Mouse (Mus musculus): Measurements from ENCODE around the gene Prss27. TPM values are rescaled to one million over a fixed set of nuclear protein-coding genes. Genes with fewer than 3 reads are reported as not detected.

Gene Prss27
- polyA plus RNA-seq, 1 experiment from 2014 or later: 0.31 TPM

DNA sequence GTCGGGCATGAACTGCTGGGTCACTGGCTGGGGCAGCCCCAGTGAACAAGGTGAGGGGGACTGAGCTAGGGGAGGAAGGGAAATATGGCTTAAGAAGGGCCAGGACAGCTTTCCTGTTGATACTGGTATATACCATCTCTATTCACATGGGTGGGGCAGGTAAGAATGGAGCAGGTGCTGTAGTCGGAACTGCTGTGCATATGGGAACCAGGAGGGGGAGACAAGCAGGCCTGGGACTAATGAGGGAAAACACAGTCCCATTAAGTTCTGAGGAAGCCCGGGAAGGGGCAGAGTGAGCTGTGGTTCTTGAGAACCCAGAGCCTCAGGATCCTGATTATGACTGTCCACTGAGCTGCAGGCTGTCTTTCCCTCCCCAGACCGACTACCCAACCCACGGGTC is 6.5 kb downstream of the Prss27 start:
- Histone ChIP-seq H3K4me3 (no peak overlapping the region), H3K27me3 (no peaks in the 10 kb centered on the region), H3K4me2 (no peak overlapping the region), H3K27ac (replicated peaks) (no peak overlapping the region), H3K9me3 (no peaks in the 10 kb centered on the region), H3K9ac (no peak overlapping the region), H3K4me1 (replicated peaks) (no peaks in the 10 kb centered on the region), H3K36me3 (peaks cover 29% of the 10 kb centered on the region)
- WGBS: 73% methylated on average over 5 of the region's 5 CpGs
- no peak for ATAC-seq (ENCODE audit: low FRiP score, low read depth)

DNA sequence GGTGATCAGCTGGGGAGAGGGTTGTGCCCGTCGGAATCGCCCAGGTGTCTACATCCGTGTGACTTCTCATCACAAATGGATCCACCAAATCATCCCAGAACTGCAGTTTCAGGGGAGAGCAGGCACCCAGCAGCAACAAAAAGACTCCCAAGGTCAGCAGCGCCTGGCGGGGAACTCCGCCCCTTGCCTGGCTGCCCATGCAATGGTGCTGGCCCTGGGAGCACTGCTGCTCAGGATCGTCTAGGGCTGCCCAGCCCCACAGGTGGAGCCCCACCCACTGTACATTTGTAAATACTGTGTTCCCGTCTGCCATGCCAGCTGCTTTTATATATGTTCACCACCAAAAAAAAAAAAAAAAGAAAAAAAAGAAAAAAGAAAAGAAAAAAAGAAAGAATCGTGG is 7.7 kb downstream of the Prss27 start:
- Histone ChIP-seq H3K9me3 (no peaks in the 10 kb centered on the region), H3K4me1 (replicated peaks) (no peaks in the 10 kb centered on the region), H3K4me3 (no peak overlapping the region), H3K4me2 (no peak overlapping the region), H3K27ac (replicated peaks) (no peak overlapping the region), H3K9ac (no peak overlapping the region), H3K36me3 (peaks cover 33% of the 10 kb centered on the region), H3K27me3 (no peaks in the 10 kb centered on the region)
- WGBS: 81% methylated on average over 10 of the region's 10 CpGs
- ATAC-seq (ENCODE audit: low FRiP score, low read depth): no peak

DNA sequence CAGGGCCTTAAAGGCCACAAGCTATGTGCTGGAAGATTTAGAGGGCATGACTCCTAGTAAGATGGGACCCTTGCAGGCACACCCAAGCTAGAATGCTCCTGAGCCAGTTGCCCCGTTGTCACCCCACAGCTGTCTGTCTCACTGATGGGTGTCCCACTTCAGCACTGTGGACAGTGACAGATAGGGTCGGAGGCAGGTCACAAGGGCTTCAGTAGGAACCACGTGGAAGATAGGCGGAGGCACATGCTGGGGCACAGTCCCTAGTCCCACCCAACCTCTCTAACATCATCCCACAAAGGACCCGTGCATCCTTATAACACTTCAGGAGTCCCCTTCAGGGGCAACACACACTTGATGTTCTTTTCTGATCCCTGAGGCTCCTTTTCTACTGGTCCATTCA is 8.1 kb downstream of the Prss27 start:
- Histone ChIP-seq H3K4me1 (replicated peaks) (no peaks in the 10 kb centered on the region), H3K9ac (no peak overlapping the region), H3K4me2 (no peak overlapping the region), H3K27me3 (no peaks in the 10 kb centered on the region), H3K36me3 (peaks cover 36% of the 10 kb centered on the region), H3K27ac (replicated peaks) (no peak overlapping the region), H3K9me3 (no peaks in the 10 kb centered on the region), H3K4me3 (no peak overlapping the region)
- 45% methylated on average over 5 of the region's 5 CpGs for WGBS
- no peak for ATAC-seq (ENCODE audit: low FRiP score, low read depth)

DNA sequence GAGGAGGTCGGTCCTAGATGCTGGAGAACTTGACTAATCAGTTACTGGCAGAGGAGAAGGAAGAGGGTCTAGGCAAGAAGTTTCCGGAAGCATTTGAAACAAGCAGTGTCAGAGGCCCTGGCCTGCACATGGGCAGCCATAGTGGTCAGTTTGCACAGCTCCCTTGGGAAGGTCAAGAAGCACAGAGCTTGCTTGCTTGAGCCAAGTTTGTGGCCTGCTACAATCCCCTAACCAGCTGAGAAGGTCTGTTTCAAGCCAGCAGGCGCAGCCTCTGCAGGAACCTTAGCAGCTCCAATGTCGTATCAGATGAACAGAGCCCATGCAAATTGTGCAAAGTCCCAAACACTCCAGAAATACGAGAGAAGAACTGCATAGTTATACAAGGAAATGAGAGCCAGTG is 10.1 kb downstream of the Prss27 start:
- peaks cover 49% of the 10 kb centered on the region for H3K36me3 ChIP-seq
- no peak for ATAC-seq (ENCODE audit: low FRiP score, low read depth)
- 90% methylated on average over 5 of the region's 5 CpGs for WGBS

DNA sequence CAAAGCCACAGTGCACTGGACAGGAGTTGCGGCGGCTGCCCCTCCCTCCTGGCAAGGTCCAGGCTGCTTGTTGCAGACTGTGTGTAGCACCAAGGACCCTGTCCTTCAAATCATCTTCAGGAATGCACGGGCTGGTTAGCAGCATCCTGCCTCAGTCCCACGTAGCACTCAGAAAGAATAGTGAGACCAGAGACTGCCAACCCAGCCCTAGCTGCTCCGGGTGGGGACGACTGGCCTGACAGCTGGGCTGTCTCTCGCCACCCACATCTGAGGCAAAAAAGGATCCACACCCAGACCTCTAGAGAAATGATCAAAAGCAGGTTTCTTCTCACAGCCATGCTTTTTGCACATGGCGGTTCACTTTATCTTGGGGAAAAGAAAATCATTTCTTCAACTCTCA is 11.1 kb downstream of the Prss27 start:
- WGBS: 95% methylated on average over 8 of the region's 8 CpGs
- Histone ChIP-seq H3K4me3 (no peak overlapping the region), H3K27ac (replicated peaks) (no peak overlapping the region), H3K4me2 (no peak overlapping the region), H3K9ac (no peak overlapping the region), H3K4me1 (replicated peaks) (no peaks in the 10 kb centered on the region), H3K9me3 (no peaks in the 10 kb centered on the region), H3K27me3 (no peaks in the 10 kb centered on the region), H3K36me3 (peaks cover 59% of the 10 kb centered on the region)
- no peak for ATAC-seq (ENCODE audit: low FRiP score, low read depth)

More for the DNA sequence above, 10.1 kb downstream of the Prss27 start:
- Histone ChIP-seq H3K27me3 (no peaks in the 10 kb centered on the region), H3K27ac (replicated peaks) (no peak overlapping the region), H3K4me2 (no peak overlapping the region), H3K4me3 (no peak overlapping the region), H3K4me1 (replicated peaks) (no peaks in the 10 kb centered on the region), H3K9ac (no peak overlapping the region), H3K9me3 (no peaks in the 10 kb centered on the region)

DNA sequence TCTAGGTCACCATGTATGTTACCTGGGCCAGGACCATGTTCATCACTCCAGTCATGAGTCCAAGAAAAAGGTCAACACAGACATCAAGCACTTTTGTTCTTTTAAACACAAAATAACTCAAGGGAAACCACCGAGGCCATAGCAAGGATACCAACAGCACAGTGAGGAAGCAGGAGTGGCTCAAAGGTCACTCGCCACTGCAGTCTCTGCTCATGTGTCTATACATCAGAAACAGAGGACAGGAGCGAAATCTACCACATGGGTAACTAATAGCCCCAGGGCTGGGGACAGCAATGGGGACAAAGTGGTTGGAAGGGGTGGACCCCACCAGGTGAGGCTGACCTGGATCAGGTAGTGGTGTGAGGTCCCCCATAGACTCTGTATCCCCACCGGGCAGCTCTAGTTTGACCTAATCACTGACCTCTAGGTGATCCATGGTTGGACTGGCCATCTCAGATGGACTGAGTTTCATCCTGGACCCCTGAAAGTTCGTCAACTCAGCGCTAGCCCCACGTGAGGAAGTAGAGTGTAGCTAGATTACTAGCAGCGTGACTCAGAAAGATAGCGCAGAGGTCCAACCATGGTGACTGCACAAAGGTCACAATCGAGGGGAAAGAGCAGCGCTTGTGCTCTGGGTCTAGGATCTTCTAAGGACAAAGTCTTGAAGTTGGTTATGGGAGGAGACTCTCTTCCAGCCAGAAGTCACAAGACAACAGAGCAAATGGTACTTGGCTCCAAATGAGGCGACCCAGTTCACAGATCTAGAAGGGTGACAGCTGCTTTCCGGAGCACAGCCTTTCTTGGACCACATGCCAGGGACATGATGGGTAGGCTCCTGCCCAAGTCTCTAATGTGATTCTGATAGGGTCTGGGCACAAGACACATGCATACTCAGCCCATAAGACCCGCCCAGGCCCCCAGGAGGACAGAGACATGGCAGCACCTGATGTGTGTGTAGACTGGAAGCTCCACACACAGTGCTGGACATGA is 19.0 kb downstream of the Prss27 start:
- 95% methylated on average over 14 of the region's 14 CpGs for WGBS
- Histone ChIP-seq H3K36me3 (peaks cover 72% of the 10 kb centered on the region), H3K27me3 (no peaks in the 10 kb centered on the region), H3K4me3 (no peak overlapping the region), H3K9me3 (no peaks in the 10 kb centered on the region), H3K27ac (replicated peaks) (no peak overlapping the region), H3K9ac (no peak overlapping the region), H3K4me2 (no peak overlapping the region), H3K4me1 (replicated peaks) (no peaks in the 10 kb centered on the region)
- ATAC-seq (ENCODE audit: low FRiP score, low read depth): no peak

DNA sequence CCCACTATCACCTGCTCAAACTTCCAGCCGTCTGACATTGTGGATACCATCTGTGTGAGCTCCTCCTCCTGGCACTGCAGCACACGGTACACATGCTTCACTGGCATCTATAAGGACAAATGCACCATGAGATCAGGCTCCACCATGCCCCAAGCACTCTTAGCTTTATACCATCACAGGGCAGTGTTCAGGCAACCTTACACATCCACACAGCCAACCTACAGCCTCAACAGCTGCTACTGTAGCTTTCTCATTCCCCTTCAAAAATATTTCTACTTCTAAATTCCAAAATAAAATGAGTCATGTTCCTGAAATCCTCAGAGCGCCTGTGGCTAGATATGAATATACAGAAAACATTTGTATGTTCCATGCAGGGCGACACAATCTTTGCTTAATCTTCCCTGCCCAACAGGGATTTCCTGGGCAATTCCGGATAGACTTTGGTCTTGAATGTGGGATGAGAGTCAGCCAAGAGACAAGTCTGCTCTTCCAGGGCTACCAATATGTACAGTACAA is 19.8 kb downstream of the Prss27 start:
- no peaks in the 10 kb centered on the region for H3K27me3 ChIP-seq
- H3K4me1 ChIP-seq (replicated peaks): peaks cover 3% of the 10 kb centered on the region; the same call in 1 of the 2 replicates
- H3K9ac ChIP-seq: no peak overlapping the region
- no peak overlapping the region for H3K27ac ChIP-seq (replicated peaks)
- H3K36me3 ChIP-seq: peaks cover 67% of the 10 kb centered on the region
- ATAC-seq (ENCODE audit: low FRiP score, low read depth): no peak
- no peaks in the 10 kb centered on the region for H3K9me3 ChIP-seq
- WGBS: 91% methylated on average over 5 of the region's 5 CpGs
- no peak overlapping the region for H3K4me3 ChIP-seq
- H3K4me2 ChIP-seq: no peak overlapping the region

DNA sequence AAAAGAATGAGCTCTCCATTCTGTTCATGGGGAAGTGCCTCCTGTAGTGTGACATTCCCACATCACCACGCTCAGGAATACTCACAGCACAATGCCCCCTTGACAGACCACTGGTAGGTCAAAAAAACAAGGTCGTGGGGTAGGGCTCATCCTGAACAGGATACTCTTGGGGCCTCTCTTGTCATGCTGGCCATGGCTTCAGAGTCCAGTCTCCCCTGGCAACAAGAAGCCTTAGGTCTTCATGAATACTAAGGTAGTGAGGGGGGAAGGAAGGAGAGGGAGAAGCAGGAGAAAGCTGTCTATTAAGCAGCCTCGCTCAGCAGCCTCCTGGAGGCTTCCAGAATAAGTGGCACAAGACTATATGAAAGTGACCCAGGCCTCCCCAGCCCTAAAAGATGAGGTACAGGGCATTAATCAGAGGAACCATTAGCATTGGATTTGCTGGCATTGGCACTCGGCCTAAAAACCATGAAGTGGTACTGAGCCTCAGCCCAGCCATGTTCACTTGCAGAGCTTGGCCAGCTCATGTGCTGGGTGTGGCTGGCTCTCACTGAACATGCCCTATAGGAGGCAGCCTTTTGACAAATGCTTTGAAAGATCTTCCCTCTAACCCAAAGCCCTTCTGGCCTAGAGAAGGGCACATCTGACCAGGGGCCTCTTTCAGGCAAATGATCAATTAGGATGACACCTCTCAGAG is 24.7 kb downstream of the Prss27 start:
- H3K27me3 ChIP-seq: no peaks in the 10 kb centered on the region
- ATAC-seq (ENCODE audit: low FRiP score, low read depth): no peak
- H3K9me3 ChIP-seq: no peaks in the 10 kb centered on the region
- no peak overlapping the region for H3K9ac ChIP-seq
- peaks cover 27% of the 10 kb centered on the region for H3K36me3 ChIP-seq
- no peak overlapping the region for H3K4me2 ChIP-seq
- no peak overlapping the region for H3K4me3 ChIP-seq
- peak overlapping the region; percentile 25; the same call in 1 of the 2 replicates for H3K27ac ChIP-seq (replicated peaks)
- WGBS: 80% methylated on average over 4 of the region's 4 CpGs
- peaks cover 12% of the 10 kb centered on the region; the same call in 1 of the 2 replicates for H3K4me1 ChIP-seq (replicated peaks)

DNA sequence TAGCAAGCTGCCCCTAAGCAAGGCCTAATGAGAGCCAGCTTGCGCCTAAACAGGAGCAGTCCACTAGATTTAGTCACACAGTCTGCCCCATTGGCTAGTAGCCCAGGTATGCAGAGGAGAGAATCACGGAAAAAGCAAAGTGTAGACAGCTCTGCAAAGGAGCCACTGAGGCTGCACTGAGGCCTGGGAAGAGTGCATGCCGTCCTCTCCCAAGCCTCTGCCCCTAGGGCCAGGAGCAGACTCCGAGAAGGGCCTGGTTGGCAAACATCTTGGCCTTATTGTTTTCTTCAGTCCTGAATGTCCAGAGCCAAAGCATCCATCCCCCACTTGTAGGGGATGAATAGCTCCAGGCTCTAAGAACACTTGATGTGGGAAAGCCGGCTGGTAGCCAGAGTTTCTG is 30.3 kb downstream of the Prss27 start:
- Histone ChIP-seq H3K4me1 (replicated peaks) (peaks cover 44% of the 10 kb centered on the region), H3K27ac (replicated peaks) (peak overlapping the region; percentile 56), H3K4me3 (no peak overlapping the region), H3K9me3 (no peaks in the 10 kb centered on the region), H3K9ac (no peak overlapping the region), H3K4me2 (no peak overlapping the region), H3K27me3 (no peaks in the 10 kb centered on the region), H3K36me3 (peaks cover 3% of the 10 kb centered on the region; the same call in 1 of the 2 replicates)
- 80% methylated on average over 5 of the region's 5 CpGs for WGBS
- ATAC-seq (ENCODE audit: low FRiP score, low read depth): no peak

DNA sequence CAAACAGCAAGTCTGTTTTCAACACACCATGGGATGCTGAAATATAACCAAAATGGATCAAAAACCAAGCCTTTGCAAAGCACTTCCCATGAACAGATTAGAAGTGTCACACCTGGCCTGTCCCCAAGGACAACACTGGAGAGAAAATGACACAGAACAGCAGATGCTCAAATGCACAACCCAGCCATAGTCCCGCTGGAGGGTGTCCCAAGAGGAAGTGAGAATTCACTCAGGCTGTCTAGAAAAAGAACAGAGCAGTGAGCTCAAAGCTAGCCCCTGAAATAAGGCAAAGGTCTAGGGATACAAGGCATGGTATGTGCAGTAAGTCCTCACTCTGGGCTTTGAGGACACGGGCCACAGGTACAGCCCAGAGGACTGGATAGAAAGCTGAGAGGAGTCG is 31.6 kb downstream of the Prss27 start:
- 90% methylated on average over 3 of the region's 3 CpGs for WGBS
- no peaks in the 10 kb centered on the region for H3K36me3 ChIP-seq
- H3K27me3 ChIP-seq: no peaks in the 10 kb centered on the region
- peaks cover 41% of the 10 kb centered on the region for H3K4me1 ChIP-seq (replicated peaks)
- H3K4me3 ChIP-seq: no peak overlapping the region
- no peaks in the 10 kb centered on the region for H3K9me3 ChIP-seq
- no peak overlapping the region for H3K9ac ChIP-seq
- ATAC-seq (ENCODE audit: low FRiP score, low read depth): no peak
- H3K4me2 ChIP-seq: no peak overlapping the region
- H3K27ac ChIP-seq (replicated peaks): no peak overlapping the region

DNA sequence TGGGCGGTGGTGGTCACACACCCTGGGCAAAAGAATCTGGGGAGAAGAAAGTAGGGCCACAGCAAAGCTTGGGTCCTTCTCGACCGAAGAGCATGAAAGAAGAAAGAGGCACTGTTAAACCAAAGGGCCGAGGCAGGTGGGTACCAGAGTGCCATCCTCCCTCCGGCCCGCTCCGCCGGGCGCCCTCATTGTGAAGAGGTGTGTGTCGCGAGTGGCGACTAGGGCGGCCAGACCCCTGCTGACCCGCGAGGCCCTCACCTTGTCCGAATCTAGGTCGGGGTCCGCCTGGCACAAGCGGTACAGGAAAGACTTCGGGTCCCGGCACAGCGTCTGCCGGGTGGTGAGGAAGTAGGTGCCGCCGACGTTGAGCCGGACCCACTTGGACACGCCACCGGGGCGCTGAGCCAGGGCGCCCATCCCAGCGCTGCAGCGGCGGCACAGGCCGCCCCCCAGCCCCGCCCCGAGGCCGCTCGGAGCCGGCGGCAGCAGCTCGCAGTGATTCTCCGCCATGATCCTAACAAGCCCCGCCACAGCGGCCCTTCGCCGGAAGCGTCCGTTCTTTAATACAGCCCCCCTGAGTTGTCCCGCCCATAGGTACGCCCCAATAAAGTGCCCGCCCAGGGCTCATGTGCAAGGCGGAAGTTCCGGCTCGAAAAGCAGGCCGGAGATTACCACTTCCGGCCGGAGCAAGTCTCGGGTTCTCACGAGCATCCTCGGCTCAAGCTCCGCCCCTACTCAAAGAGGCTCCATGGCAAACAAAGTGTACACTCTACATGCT is 35.2 kb downstream of the Prss27 start, which contains the start of gene Kctd5:
Gene Kctd5, minus strand, starts transcription at position 567 of the 778 bp plus-strand sequence.
- ATAC-seq (ENCODE audit: low FRiP score, low read depth): peak; percentile 96
- Histone ChIP-seq H3K9ac (peak within 1 kb of the TSS; percentile 99), H3K27ac (replicated peaks) (peak within 1 kb of the TSS; percentile 88), H3K36me3 (peaks cover 8% of the 10 kb centered on the region), H3K4me1 (replicated peaks) (peaks cover 38% of the 10 kb centered on the region), H3K27me3 (no peaks in the 10 kb centered on the region), H3K9me3 (no peaks in the 10 kb centered on the region), H3K4me3 (peak within 1 kb of the TSS; percentile 99), H3K4me2 (peak within 1 kb of the TSS; percentile 83)
- WGBS: under 1% methylated on average over 61 of the region's 62 CpGs
